Mouse (Mus musculus): Measurements from ENCODE around the gene Spryd3. TPM values are rescaled to one million over a fixed set of nuclear protein-coding genes. Genes with fewer than 3 reads are reported as not detected.
"Not testable (repeated sequence)": the region's sequence is repeated elsewhere in the genome, so short reads cannot be mapped to it uniquely, and the experiment has no call there.

The Spryd3 gene
- polyA plus RNA-seq, 1 experiment from 2014 or later: 9.8 TPM

DNA sequence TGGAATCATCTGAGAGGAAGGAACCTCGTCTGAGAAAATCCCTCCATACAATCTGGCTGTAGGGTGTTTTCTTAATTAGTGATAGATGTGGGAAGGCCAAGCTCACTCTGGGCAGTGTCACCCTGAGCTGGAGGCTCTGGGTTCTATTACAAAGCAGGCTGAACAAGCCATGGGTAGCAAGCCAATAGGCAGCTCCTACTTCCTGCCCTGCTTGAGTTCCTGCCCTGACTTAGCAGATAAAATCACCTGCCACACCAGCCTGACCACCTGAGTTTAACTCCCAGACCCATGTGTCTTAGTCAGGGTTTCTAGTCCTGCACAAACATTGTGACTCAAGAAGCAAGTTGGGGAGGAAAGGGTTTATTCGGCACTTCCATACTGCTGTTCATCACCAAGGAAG is 33.0 kb upstream of the Spryd3 start:
- Histone ChIP-seq H3K9ac (ENCODE audit: low read length) (no peak overlapping the region), H3K36me3 (ENCODE audit: control insufficient read depth, insufficient read depth, low read length) (no peaks in the 10 kb centered on the region), H3K27ac (ENCODE audit: low read depth, low read length) (no peak overlapping the region), H3K4me2 (no peak overlapping the region), H3K27me3 (ENCODE audit: control insufficient read depth, insufficient read depth, low read length) (no peaks in the 10 kb centered on the region), H3K9me3 (ENCODE audit: control insufficient read depth, low read length) (no peaks in the 10 kb centered on the region), H3K4me1 (ENCODE audit: control insufficient read depth, insufficient read depth, low read length) (no peaks in the 10 kb centered on the region), H3K4me3 (ENCODE audit: low read depth, low read length) (no peak overlapping the region)
- ATAC-seq (ENCODE audit: low FRiP score): no peak
- WGBS: 85% methylated on average over 2 of the region's 2 CpGs
- DNase-seq (ENCODE audit: low spot score, missing footprints): no peak

DNA sequence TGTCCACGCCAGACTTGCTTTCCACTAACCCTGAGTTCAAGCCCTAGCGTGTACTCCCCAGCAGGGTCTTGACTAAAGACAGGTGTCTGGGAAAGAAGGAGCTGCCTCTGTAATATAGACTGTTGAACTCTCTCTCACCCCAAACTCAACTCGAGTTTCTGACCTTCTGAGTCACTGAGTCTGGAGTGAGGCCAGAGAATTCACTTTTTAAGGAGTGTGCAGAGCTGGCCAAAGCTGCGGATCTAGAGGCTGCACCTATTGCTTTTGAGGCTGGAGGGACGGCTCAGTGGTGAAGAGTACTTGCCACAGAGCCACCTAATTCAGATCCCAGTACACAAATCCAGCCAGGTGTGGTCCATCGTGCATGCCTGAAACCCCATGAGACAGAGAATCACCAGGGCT is 31.6 kb upstream of the Spryd3 start:
- no peak overlapping the region for H3K4me2 ChIP-seq
- ATAC-seq (ENCODE audit: low FRiP score) (no peak), DNase-seq (ENCODE audit: low spot score, missing footprints) (no peak)
- H3K9me3 ChIP-seq (ENCODE audit: control insufficient read depth, low read length): no peaks in the 10 kb centered on the region
- no peak overlapping the region for H3K9ac ChIP-seq (ENCODE audit: low read length)
- no peak overlapping the region for H3K27ac ChIP-seq (ENCODE audit: low read depth, low read length)
- 65% methylated on average over 6 of the region's 6 CpGs for WGBS
- H3K27me3 ChIP-seq (ENCODE audit: control insufficient read depth, insufficient read depth, low read length): no peaks in the 10 kb centered on the region
- H3K4me3 ChIP-seq (ENCODE audit: low read depth, low read length): no peak overlapping the region
- no peaks in the 10 kb centered on the region for H3K36me3 ChIP-seq (ENCODE audit: control insufficient read depth, insufficient read depth, low read length)
- H3K4me1 ChIP-seq (ENCODE audit: control insufficient read depth, insufficient read depth, low read length): no peaks in the 10 kb centered on the region

DNA sequence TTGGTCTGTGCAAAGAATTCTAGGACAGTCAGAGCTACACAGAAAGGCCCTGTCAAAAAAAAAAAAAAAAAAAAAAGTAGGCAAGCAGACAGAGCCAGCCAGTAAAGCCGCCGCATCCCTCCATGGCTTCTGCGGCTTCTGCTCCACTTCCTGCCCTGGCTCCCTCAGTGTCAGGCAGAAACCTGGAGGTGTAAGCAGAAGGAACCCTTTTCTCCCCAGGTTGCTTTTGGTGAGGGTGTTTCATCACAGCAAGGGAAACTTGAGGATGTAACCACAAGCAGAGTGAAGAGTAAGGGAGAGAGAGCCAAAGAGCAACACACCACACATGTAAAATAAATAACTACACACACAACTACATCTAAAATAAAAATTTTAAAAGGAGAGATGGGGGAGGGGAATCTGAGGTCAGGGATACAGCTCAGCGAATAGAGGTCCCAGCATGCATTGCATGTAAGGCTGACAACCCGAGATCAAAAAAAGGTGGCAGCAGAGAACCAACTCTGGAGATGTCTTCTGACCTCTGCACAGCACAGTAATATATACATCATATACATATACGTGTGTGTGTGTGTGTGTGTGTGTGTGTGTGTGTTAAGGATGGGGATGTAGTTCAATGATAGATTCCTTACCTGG is 29.6 kb upstream of the Spryd3 start:
- 55% methylated on average over 6 of the region's 6 CpGs for WGBS
- no peaks in the 10 kb centered on the region for H3K36me3 ChIP-seq (ENCODE audit: control insufficient read depth, insufficient read depth, low read length)
- no peaks in the 10 kb centered on the region for H3K9me3 ChIP-seq (ENCODE audit: control insufficient read depth, low read length)
- ATAC-seq (ENCODE audit: low FRiP score) (no peak), DNase-seq (ENCODE audit: low spot score, missing footprints) (no peak)
- no peak overlapping the region for H3K4me3 ChIP-seq (ENCODE audit: low read depth, low read length)
- H3K4me2 ChIP-seq: no peak overlapping the region
- H3K27me3 ChIP-seq (ENCODE audit: control insufficient read depth, insufficient read depth, low read length): no peaks in the 10 kb centered on the region
- no peak overlapping the region for H3K27ac ChIP-seq (ENCODE audit: low read depth, low read length)
- H3K4me1 ChIP-seq (ENCODE audit: control insufficient read depth, insufficient read depth, low read length): no peaks in the 10 kb centered on the region
- no peak overlapping the region for H3K9ac ChIP-seq (ENCODE audit: low read length)

DNA sequence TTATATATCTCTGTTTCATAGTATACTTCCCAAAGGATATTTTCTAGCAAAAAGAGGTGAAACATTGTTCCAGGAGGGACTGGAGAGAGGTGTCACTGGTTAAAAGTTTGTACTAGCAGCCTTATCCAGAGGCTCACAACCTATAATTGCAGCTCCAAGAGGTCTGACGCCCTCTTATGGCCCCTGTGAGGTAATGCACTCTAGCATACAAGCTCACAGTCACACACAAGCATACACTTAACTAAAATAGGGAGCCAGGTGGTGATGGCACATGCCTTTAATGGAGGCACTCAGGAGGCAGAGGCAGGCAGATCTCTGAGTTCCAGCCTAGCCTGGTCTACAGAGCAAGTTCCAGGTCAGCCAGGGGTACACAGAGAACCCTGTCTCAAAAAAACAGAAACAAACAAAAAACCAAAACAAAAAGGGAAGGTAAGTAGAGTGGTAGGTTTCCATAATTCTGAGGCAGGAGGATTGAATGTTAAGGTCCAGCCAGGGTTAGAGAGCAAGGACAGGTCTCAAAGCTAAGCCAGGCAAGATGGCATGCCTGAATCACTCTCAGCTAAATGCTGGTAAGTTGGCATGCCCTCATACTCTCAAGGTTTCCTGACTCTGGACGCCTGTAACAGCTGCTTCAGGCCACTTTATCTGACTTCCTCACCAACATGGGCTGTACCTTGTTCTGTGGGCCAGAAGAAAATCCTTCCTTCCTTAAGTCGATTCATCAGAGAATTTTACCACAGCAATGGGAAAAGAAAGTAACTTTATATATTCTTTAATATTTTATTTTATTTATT is 28.1 kb upstream of the Spryd3 start:
- no peak for ATAC-seq (ENCODE audit: low FRiP score)
- WGBS: 55% methylated on average over 3 of the region's 3 CpGs

DNA sequence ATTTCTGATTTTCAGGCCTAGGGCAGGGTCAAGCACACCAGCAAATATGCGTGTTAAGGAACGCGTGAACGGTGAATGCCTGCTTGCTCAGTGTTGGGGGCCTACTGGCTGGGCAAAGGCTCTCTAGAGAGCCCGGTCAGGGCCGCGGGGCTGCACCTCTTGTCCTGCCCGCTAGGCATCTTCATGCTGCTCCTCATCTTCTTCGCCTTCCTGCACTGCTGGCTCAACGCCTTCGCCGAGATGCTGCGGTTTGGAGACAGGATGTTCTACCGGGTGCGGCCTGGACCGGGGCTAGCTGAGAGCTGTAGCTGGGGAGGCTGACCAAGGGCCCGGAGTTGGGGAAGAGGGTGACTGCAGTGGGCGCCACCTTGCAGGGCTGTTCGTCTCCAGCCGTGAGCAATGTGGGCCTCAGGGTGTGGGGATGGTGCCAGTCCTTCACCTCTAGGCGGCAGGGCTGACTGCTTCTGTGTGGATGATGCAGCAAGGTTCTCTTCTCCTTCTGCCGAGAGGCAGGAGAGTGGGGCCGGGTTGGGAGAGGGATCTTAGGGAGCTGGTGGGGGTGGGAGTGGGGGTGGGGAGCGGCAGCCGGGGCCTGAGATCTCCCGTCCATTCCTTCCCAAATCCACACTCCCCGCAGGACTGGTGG is 24.5 kb upstream of the Spryd3 start:
- Histone ChIP-seq H3K4me3 (ENCODE audit: low read depth, low read length) (no peak overlapping the region), H3K27me3 (ENCODE audit: control insufficient read depth, insufficient read depth, low read length) (no peaks in the 10 kb centered on the region), H3K9ac (ENCODE audit: low read length) (no peak overlapping the region), H3K36me3 (ENCODE audit: control insufficient read depth, insufficient read depth, low read length) (no peaks in the 10 kb centered on the region), H3K27ac (ENCODE audit: low read depth, low read length) (no peak overlapping the region), H3K4me2 (no peak overlapping the region), H3K4me1 (ENCODE audit: control insufficient read depth, insufficient read depth, low read length) (peaks cover 4% of the 10 kb centered on the region), H3K9me3 (ENCODE audit: control insufficient read depth, low read length) (no peaks in the 10 kb centered on the region)
- ATAC-seq (ENCODE audit: low FRiP score): no peak
- 60% methylated on average over 25 of the region's 27 CpGs for WGBS
- DNase-seq (ENCODE audit: low spot score, missing footprints): no peak

More for the DNA sequence above, 28.1 kb upstream of the Spryd3 start:
- no peak for DNase-seq (ENCODE audit: low spot score, missing footprints)
- Histone ChIP-seq H3K9ac (ENCODE audit: low read length) (no peak overlapping the region), H3K4me3 (ENCODE audit: low read depth, low read length) (no peak overlapping the region), H3K4me1 (ENCODE audit: control insufficient read depth, insufficient read depth, low read length) (no peaks in the 10 kb centered on the region), H3K36me3 (ENCODE audit: control insufficient read depth, insufficient read depth, low read length) (no peaks in the 10 kb centered on the region), H3K4me2 (no peak overlapping the region), H3K27me3 (ENCODE audit: control insufficient read depth, insufficient read depth, low read length) (no peaks in the 10 kb centered on the region), H3K9me3 (ENCODE audit: control insufficient read depth, low read length) (no peaks in the 10 kb centered on the region), H3K27ac (ENCODE audit: low read depth, low read length) (no peak overlapping the region)

DNA sequence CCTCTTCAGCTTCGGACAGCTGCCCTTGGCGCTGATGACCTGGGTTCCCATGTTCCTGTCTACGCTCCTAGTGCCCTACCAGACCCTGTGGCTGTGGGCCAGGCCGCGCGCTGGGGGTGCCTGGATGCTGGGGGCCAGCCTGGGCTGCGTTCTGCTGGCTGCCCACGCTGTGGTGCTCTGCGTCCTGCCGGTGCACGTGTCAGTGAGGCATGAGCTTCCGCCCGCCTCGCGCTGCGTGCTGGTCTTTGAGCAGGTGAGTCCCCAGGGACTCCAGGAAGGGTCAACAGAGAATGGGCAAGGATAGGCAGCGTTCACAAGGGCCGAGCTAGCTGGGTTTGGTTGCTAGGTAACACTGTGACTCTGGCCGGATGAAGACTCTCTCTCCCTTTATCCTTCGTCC is 20.8 kb upstream of the Spryd3 start:
- Histone ChIP-seq H3K4me1 (ENCODE audit: control insufficient read depth, insufficient read depth, low read length) (peaks cover 7% of the 10 kb centered on the region), H3K36me3 (ENCODE audit: control insufficient read depth, insufficient read depth, low read length) (no peaks in the 10 kb centered on the region), H3K9me3 (ENCODE audit: control insufficient read depth, low read length) (no peaks in the 10 kb centered on the region), H3K27ac (ENCODE audit: low read depth, low read length) (no peak overlapping the region), H3K27me3 (ENCODE audit: control insufficient read depth, insufficient read depth, low read length) (no peaks in the 10 kb centered on the region), H3K4me2 (no peak overlapping the region), H3K4me3 (ENCODE audit: low read depth, low read length) (no peak overlapping the region), H3K9ac (ENCODE audit: low read length) (peak overlapping the region; percentile 38)
- WGBS: 23% methylated on average over 20 of the region's 20 CpGs
- ATAC-seq (ENCODE audit: low FRiP score): peak; percentile 82
- peak; percentile 89 for DNase-seq (ENCODE audit: low spot score, missing footprints)

DNA sequence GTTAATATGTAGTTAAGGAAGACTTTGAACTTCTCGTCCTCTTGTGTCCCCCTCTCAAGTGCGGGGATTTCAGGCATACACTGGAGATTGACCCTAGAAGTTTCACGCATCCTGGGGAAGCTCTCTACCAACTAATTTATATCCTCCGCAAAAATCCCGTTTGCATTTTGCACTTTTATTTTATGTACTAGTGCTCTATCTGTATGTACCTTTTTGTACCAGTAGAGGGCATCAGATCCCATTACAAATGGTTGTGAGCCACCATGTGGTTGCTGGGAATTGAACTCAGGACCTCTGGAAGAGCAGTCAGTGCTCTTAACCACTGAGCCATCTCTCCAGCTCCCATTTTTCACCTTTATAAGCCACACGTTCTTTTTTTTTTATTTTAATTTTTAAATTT is 19.0 kb upstream of the Spryd3 start:
- not testable (repeated sequence) for H3K36me3 ChIP-seq (ENCODE audit: control insufficient read depth, insufficient read depth, low read length); H3K9ac ChIP-seq (ENCODE audit: low read length); ATAC-seq (ENCODE audit: low FRiP score); H3K27ac ChIP-seq (ENCODE audit: low read depth, low read length); H3K4me2 ChIP-seq; H3K27me3 ChIP-seq (ENCODE audit: control insufficient read depth, insufficient read depth, low read length); H3K4me1 ChIP-seq (ENCODE audit: control insufficient read depth, insufficient read depth, low read length); DNase-seq (ENCODE audit: low spot score, missing footprints); H3K4me3 ChIP-seq (ENCODE audit: low read depth, low read length); H3K9me3 ChIP-seq (ENCODE audit: control insufficient read depth, low read length)
- WGBS: 94% methylated on average over 6 of the region's 6 CpGs

DNA sequence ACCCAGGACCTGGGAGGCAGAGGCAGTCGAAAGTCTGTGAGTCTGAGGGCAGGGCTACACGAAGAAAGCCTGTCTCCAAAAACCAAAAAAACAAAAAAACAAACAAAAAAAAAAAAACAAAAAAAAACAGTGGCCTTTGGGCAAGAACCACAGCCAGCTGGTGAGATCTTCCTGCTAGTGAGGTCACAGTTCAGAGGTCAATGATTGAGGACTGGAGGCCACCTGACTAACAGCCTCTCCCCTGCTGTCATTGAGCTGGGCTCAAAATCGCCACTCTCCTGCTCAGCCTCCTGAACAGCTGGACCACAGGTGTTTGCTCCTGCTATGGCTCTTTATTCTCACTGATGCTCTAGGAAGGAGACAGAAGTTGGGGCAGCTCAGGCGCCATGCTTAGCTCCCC is 16.6 kb upstream of the Spryd3 start:
- H3K4me3 ChIP-seq (ENCODE audit: low read depth, low read length): no peak overlapping the region
- H3K4me1 ChIP-seq (ENCODE audit: control insufficient read depth, insufficient read depth, low read length): peaks cover 7% of the 10 kb centered on the region
- no peak overlapping the region for H3K4me2 ChIP-seq
- H3K36me3 ChIP-seq (ENCODE audit: control insufficient read depth, insufficient read depth, low read length): no peaks in the 10 kb centered on the region
- WGBS: 21% methylated on average over 4 of the region's 4 CpGs
- DNase-seq (ENCODE audit: low spot score, missing footprints) (peak; percentile 85), ATAC-seq (ENCODE audit: low FRiP score) (no peak)
- no peak overlapping the region for H3K27ac ChIP-seq (ENCODE audit: low read depth, low read length)
- H3K9ac ChIP-seq (ENCODE audit: low read length): no peak overlapping the region
- no peaks in the 10 kb centered on the region for H3K27me3 ChIP-seq (ENCODE audit: control insufficient read depth, insufficient read depth, low read length)
- H3K9me3 ChIP-seq (ENCODE audit: control insufficient read depth, low read length): no peaks in the 10 kb centered on the region
